Mouse (Mus musculus): ENCODE results near the gene Hipk4.
"Not testable (repeated sequence)": the region's sequence is repeated elsewhere in the genome, so short reads cannot be mapped to it uniquely, and the experiment has no call there.

Hipk4 gene

GRCm38 (mm10) chr7:27494659-27495367, 28.3 kb upstream of the Hipk4 start:
- DNase-seq (ENCODE audit: low read depth, low spot score), result not testable (repeated sequence)

- DNase-seq (ENCODE audit: low read depth, low spot score), result no peak
Measured at GRCm38 (mm10) chr7:27499036-27499435, 24.0 kb upstream of the Hipk4 start, which contains the start of gene Prx. Gene Prx, plus strand, starts transcription at chr7:27499324.

GRCm38 (mm10) chr7:27501620-27502019, 21.4 kb upstream of the Hipk4 start:
- no peak for DNase-seq (ENCODE audit: low read depth, low spot score)

- no peak for DNase-seq (ENCODE audit: low read depth, low spot score)
Measured at GRCm38 (mm10) chr7:27506765-27507370, 16.2 kb upstream of the Hipk4 start.

GRCm38 (mm10) chr7:27507711-27508647, 15.1 kb upstream of the Hipk4 start:
- DNase-seq (ENCODE audit: low read depth, low spot score), result peak; percentile 96

- peak; percentile 80 for DNase-seq (ENCODE audit: low read depth, low spot score)
Measured at GRCm38 (mm10) chr7:27508648-27509005, 14.4 kb upstream of the Hipk4 start.

- no peak for DNase-seq (ENCODE audit: low read depth, low spot score)
Measured at GRCm38 (mm10) chr7:27510809-27511208, 12.3 kb upstream of the Hipk4 start.

GRCm38 (mm10) chr7:27514961-27515360, 8.1 kb upstream of the Hipk4 start:
- DNase-seq (ENCODE audit: low read depth, low spot score), result no peak

GRCm38 (mm10) chr7:27518314-27518713, 4.8 kb upstream of the Hipk4 start:
- DNase-seq (ENCODE audit: low read depth, low spot score), result no peak

GRCm38 (mm10) chr7:27520104-27520503, 3.0 kb upstream of the Hipk4 start:
- DNase-seq (ENCODE audit: low read depth, low spot score), result no peak

- DNase-seq (ENCODE audit: low read depth, low spot score), result no peak
Measured at GRCm38 (mm10) chr7:27520599-27520998, 2.5 kb upstream of the Hipk4 start.

- no peak for DNase-seq (ENCODE audit: low read depth, low spot score)
Measured at GRCm38 (mm10) chr7:27523805-27524204, 738 bp downstream of the Hipk4 start.

- peak; percentile 92 for DNase-seq (ENCODE audit: low read depth, low spot score)
Measured at GRCm38 (mm10) chr7:27526039-27526827, 3.2 kb downstream of the Hipk4 start.

- DNase-seq (ENCODE audit: low read depth, low spot score), result peak; percentile 46
Measured at GRCm38 (mm10) chr7:27529070-27529469, 6.0 kb downstream of the Hipk4 start.

GRCm38 (mm10) chr7:27530937-27531336, 7.9 kb downstream of the Hipk4 start:
- DNase-seq (ENCODE audit: low read depth, low spot score), result no peak

- DNase-seq (ENCODE audit: low read depth, low spot score), result peak; percentile 71
Measured at GRCm38 (mm10) chr7:27531707-27532106, 8.6 kb downstream of the Hipk4 start.

- no peak for DNase-seq (ENCODE audit: low read depth, low spot score)
Measured at GRCm38 (mm10) chr7:27532480-27533050, 9.5 kb downstream of the Hipk4 start.

- no peak for DNase-seq (ENCODE audit: low read depth, low spot score)
Measured at GRCm38 (mm10) chr7:27535386-27535785, 12.3 kb downstream of the Hipk4 start.

- no peak for DNase-seq (ENCODE audit: low read depth, low spot score)
Measured at GRCm38 (mm10) chr7:27536618-27537017, 13.6 kb downstream of the Hipk4 start.

- no peak for DNase-seq (ENCODE audit: low read depth, low spot score)
Measured at GRCm38 (mm10) chr7:27537998-27538397, 14.9 kb downstream of the Hipk4 start.

- DNase-seq (ENCODE audit: low read depth, low spot score), result no peak
Measured at GRCm38 (mm10) chr7:27538797-27539196, 15.7 kb downstream of the Hipk4 start.

Measured in brain, adult 2 months (tissue).